8 mouse cellular contexts compared by ENCODE assay signal in the genomic region with DNA sequence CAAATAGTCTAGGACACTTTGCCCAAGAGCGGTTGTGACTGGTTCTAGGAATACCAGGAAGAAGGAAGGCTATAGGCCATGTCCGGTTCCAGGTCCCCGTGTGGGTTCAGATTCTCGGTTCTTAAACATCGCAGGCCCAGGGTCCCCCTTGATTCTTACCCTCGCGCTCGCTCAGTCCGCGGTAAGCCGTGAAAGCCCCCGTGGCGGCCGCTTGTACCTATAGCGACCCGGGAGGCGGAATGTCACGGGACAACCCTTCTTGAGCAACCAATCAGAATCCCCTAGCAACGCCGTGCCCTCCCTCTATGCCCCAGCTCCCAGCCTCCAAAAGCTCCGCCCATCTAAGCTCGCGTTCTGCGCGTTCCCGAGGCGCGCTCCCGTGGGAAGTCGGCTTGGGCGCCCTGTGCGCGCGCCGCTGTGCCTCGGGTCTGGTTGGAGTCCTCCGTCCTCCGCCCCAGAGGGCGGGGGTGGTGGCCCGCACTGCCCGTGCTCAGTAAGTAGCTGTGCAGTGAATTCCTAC. TPM values are rescaled to one million over a fixed set of nuclear protein-coding genes. Genes with fewer than 3 reads are reported as not detected.
DNase-seq lines count a peak whose midpoint lies in the region; ATAC-seq lines count a peak whose summit lies in the region.

Naga (minus strand) TSS at position 333 of the 520 bp plus-strand sequence.
Pheta2 (plus strand) TSS at position 350 of the 520 bp plus-strand sequence.
Smdt1 (plus strand) TSS at position 367 of the 520 bp plus-strand sequence.

- peak within 1 kb of the TSS; percentile 63; the same call in 1 of the 2 replicates for H3K27ac ChIP-seq in hindbrain, embryonic 15.5 days (replicated peaks)

- peaks cover 28% of the 10 kb centered on the region for H3K4me1 ChIP-seq in hindbrain, embryonic 15.5 days (replicated peaks)

- peak within 1 kb of the TSS; percentile 63 for H3K9ac ChIP-seq in hindbrain, embryonic 15.5 days

- peaks cover 7% of the 10 kb centered on the region; the same call in 1 of the 2 replicates for H3K36me3 ChIP-seq in hindbrain, embryonic 15.5 days

- H3K27me3 ChIP-seq in hindbrain, embryonic 15.5 days: peaks cover 14% of the 10 kb centered on the region

- H3K4me3 ChIP-seq in hindbrain, embryonic 15.5 days: peak within 1 kb of the TSS; percentile 68

- H3K9me3 ChIP-seq in hindbrain, embryonic 15.5 days: no peaks in the 10 kb centered on the region

- peak; percentile 90 for DNase-seq in T-cell, adult 2 months (ENCODE audit: low spot score)
- peak; percentile 94 to 97 for DNase-seq in cerebellum, postnatal 36 days
- DNase-seq in frontal cortex, postnatal 36 days (ENCODE audit: low spot score in 2 of 2): peak; percentile 91 to 94
- peak; percentile 89 for DNase-seq in left cerebral cortex, adult 11 months (ENCODE audit: low spot score)
- peak; percentile 97 to 98 for DNase-seq in lung, postnatal 4 days
- peak; percentile 96 for DNase-seq in retina, postnatal 7 days (ENCODE audit: low read depth, low spot score)
- DNase-seq in urinary bladder, adult 2 months (ENCODE audit: low spot score): peak; percentile 88

- peak; percentile 90 for ATAC-seq in hindbrain, embryonic 15.5 days (ENCODE audit: low FRiP score, low read depth)

- H3K4me2 ChIP-seq in hindbrain, embryonic 15.5 days: peak within 1 kb of the TSS; percentile 76

- under 1% methylated on average over 41 of the region's 41 CpGs for WGBS in hindbrain, embryonic 15.5 days

RNA-seq across cellular contexts. Expression of gene Naga, which starts in this region (rescaled TPM):
- polyA plus RNA-seq in hindbrain, embryonic 15.5 days (2015; fragmentation: Nextera tagmentation; extraction: Ambion mirVana): 27.9 and 29.5 TPM in 2 replicates
- polyA plus RNA-seq in urinary bladder, adult 2 months (2012; rRNA removed): 84.6 and 87.2 TPM in 2 replicates

RNA-seq across cellular contexts. Expression of gene Pheta2, which starts in this region (rescaled TPM):
- polyA plus RNA-seq in hindbrain, embryonic 15.5 days (2015; fragmentation: Nextera tagmentation; extraction: Ambion mirVana): 1.9 and 2.0 TPM in 2 replicates
- polyA plus RNA-seq in urinary bladder, adult 2 months (2012; rRNA removed): 3.9 and 4.8 TPM in 2 replicates

RNA-seq across cellular contexts. Expression of gene Smdt1, which starts in this region (rescaled TPM):
- polyA plus RNA-seq in hindbrain, embryonic 15.5 days (2015; fragmentation: Nextera tagmentation; extraction: Ambion mirVana): 367 and 377 TPM in 2 replicates
- 180 and 204 TPM in 2 replicates for polyA plus RNA-seq in urinary bladder, adult 2 months (2012; rRNA removed)

Comparison
In these comparisons a context has a peak if more than half of its experiments do, and no peak if none do; other contexts are left out.
1. Peak in every context shown above with its lines: DNase-seq, ATAC-seq, H3K4me3 ChIP-seq and H3K27ac ChIP-seq.